Mouse (Mus musculus) small intestine, adult 2 months (tissue): ENCODE results near the gene Lta.

Experiments
- CTCF ChIP-seq: fragments of 200-500 bp; IDR thresholded peaks from 2 replicates; pipeline ENCODE4 v1.5.1; 2012; ENCODE audit warnings: low read depth, mild to moderate bottlenecking, control low read depth, inconsistent platforms, low read length, moderate library complexity, mixed read lengths; ENCODE audit not compliant: insufficient replicate concordance, insufficient read length; ENCODE audit errors: extremely low read depth
- POLR2A ChIP-seq: fragments of 200-500 bp; IDR thresholded peaks from 2 replicates; pipeline ENCODE4 v1.6.1; 2012; ENCODE audit warnings: low read depth, mild to moderate bottlenecking, control low read depth, inconsistent platforms, low read length, moderate library complexity

DNA sequence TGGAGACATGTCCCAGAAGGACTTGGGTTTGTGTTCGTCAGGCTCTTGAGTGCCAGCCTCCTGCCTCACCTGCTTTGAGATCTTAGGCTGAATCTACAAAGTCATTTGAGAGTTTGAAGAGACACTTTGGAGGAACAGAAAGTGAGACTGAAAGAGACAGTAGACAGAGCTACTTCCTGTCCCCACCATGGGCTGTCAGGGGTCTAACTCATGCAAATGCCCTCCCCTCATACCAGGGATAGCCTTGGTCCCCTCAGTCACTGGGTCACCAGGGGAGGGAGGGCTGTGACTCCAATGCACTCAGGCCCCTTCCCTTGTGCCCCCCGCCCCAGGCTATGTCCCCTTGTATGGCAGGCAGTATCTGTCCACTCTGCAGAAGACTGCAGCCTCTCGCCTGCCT, 31.8 kb downstream of the Lta start:
- TF ChIP-seq CTCF: no peak
- no peak for TF ChIP-seq POLR2A
